Mouse (Mus musculus): ENCODE data around the gene Dlgap4.

Dlgap4 gene

GRCm38 (mm10) chr2:156747315-156747714 lies 133.8 kb downstream of the Dlgap4 start:
- no peak for DNase-seq

- DNase-seq: no peak
Observed at GRCm38 (mm10) chr2:156749687-156750086, 136.2 kb downstream of the Dlgap4 start.

GRCm38 (mm10) chr2:156756937-156757336 lies 143.4 kb downstream of the Dlgap4 start:
- DNase-seq: no peak

- DNase-seq: peak; percentile 72 to 73
Observed at GRCm38 (mm10) chr2:156760843-156761505, 147.5 kb downstream of the Dlgap4 start.

- DNase-seq: peak; percentile 58 to 72
Observed at GRCm38 (mm10) chr2:156761521-156762278, 148.2 kb downstream of the Dlgap4 start.

GRCm38 (mm10) chr2:156762499-156762898 lies 149.0 kb downstream of the Dlgap4 start:
- peak; percentile 47 to 51 for DNase-seq

GRCm38 (mm10) chr2:156763101-156763500 lies 149.6 kb downstream of the Dlgap4 start:
- DNase-seq: peak; percentile 77 to 83

GRCm38 (mm10) chr2:156764022-156764421 lies 150.5 kb downstream of the Dlgap4 start:
- DNase-seq: no peak

- DNase-seq: peak in 1 of 2 experiments; percentile 19
Observed at GRCm38 (mm10) chr2:156764747-156765146, 151.2 kb downstream of the Dlgap4 start.

- DNase-seq: no peak
Observed at GRCm38 (mm10) chr2:156765593-156765992, 152.1 kb downstream of the Dlgap4 start.

- DNase-seq: peak; percentile 28 to 47
Observed at GRCm38 (mm10) chr2:156766227-156767019, 152.9 kb downstream of the Dlgap4 start.

- peak; percentile 38 to 52 for DNase-seq
Observed at GRCm38 (mm10) chr2:156767108-156767507, 153.6 kb downstream of the Dlgap4 start.

- no peak for DNase-seq
Observed at GRCm38 (mm10) chr2:156769274-156769673, 155.8 kb downstream of the Dlgap4 start.

- no peak for DNase-seq
Observed at GRCm38 (mm10) chr2:156773470-156773869, 160.0 kb downstream of the Dlgap4 start.

- no peak for DNase-seq
Observed at GRCm38 (mm10) chr2:156774035-156774737, 160.7 kb downstream of the Dlgap4 start.

- DNase-seq: peak; percentile 38 to 53
Observed at GRCm38 (mm10) chr2:156774738-156775454, 161.4 kb downstream of the Dlgap4 start, which contains the start of gene Myl9. Myl9 (plus strand) TSS chr2:156775420.

- peak in 1 of 2 experiments; percentile 42 for DNase-seq
Observed at GRCm38 (mm10) chr2:156775455-156776435, 162.2 kb downstream of the Dlgap4 start.

GRCm38 (mm10) chr2:156776907-156777306 lies 163.4 kb downstream of the Dlgap4 start:
- DNase-seq: no peak

- DNase-seq: no peak
Observed at GRCm38 (mm10) chr2:156777326-156778004, 164.0 kb downstream of the Dlgap4 start.

GRCm38 (mm10) chr2:156778571-156778970 lies 165.1 kb downstream of the Dlgap4 start:
- no peak for DNase-seq
